In genomic region chr10:108545715-108546114, GRCm38 (mm10) we compare ENCODE assay signal across 28 mouse cellular contexts.
"Had no signal": no experiment of that assay in that cellular context is flagged by ENCODE, and none has a peak within 500 bp of the region (broad histone marks: within the 10 kb centered on the region; RNA-seq: fewer than 3 reads in every experiment).

No protein-coding gene starts in this region.

- ATAC-seq: hindbrain, embryonic 16.5 days; inflammation-experienced regulatory T-cells, adult 6 months; intestine, embryonic 15.5 days; intestine, postnatal 0 days; liver, postnatal 0 days had no signal

- H3K27ac ChIP-seq: gastrocnemius, adult 2 months; heart, adult 2 months; heart, embryonic 13.5 days; heart, embryonic 15.5 days; hindbrain, embryonic 10.5 days; hindbrain, embryonic 12.5 days; hindbrain, embryonic 14.5 days; intestine, embryonic 15.5 days; limb, embryonic 10.5 days; limb, embryonic 12.5 days; liver, embryonic 13.5 days; liver, embryonic 15.5 days had no signal

- DNase-seq: gastrocnemius, adult 2 months; gastrocnemius, postnatal 10 days; gastrocnemius, postnatal 25 days; heart, adult 11 months; heart, adult 2 months; heart, postnatal 14 days; heart, postnatal 4 days; kidney, adult 18-20 months; kidney, adult 8-10 months; kidney, postnatal 10 days; kidney, postnatal 25 days; kidney, postnatal 4 days; layer of hippocampus, adult 9-11 months; liver; liver, embryonic 13.5 days; liver, postnatal 0 days had no signal

- H3K4me3 ChIP-seq: gastrocnemius, adult 2 months; heart, adult 2 months; heart, embryonic 13.5 days; heart, embryonic 15.5 days; hindbrain, embryonic 10.5 days; hindbrain, embryonic 12.5 days; intestine, embryonic 15.5 days; limb, embryonic 10.5 days; limb, embryonic 12.5 days; liver, embryonic 13.5 days; liver, embryonic 15.5 days had no signal
